Mouse (Mus musculus): ENCODE data around the gene Fmo1. TPM values are rescaled to one million over a fixed set of nuclear protein-coding genes. Genes with fewer than 3 reads are reported as not detected.

The Fmo1 gene
- not detected in 2 replicates for polyA plus RNA-seq (2012; ENCODE audit: insufficient read depth, low replicate concordance)

DNA sequence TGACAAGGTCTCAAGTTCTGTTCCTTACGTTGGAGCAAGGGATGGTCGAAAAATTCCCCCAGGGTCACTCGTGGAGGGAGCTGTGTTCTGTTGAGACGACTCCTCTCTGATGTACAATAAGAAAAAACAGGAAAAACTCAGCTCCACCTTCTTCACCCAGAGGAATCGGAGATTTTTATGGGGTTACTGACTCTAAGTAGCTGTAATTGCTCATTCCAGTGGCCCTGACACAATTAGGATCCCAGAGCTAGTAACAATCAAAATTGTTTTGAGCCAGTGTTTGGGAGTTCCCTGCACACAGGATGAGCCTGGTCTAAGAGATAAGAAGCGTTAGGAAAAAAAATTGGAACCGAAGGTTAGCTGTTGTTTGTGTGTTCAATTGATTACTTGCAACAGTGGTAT lies at the start of gene Fmo1:
Gene Fmo1, minus strand, starts transcription at position 331 of the 402 bp plus-strand sequence.
- Histone ChIP-seq H3K9me3 (no peaks in the 10 kb centered on the region), H3K27me3 (replicated peaks) (no peaks in the 10 kb centered on the region), H3K36me3 (replicated peaks; ENCODE audit: low read length) (no peaks in the 10 kb centered on the region), H3K4me1 (no peaks in the 10 kb centered on the region), H3K4me3 (replicated peaks) (no peak within 1 kb of the TSS)
- no peak for TF ChIP-seq FLI1 (IDR thresholded peaks at IDR 0.05; ENCODE audit: low read length)
- no peak for TF ChIP-seq GATA1 (IDR thresholded peaks at IDR 0.05; ENCODE audit: borderline replicate concordance, low read length)

DNA sequence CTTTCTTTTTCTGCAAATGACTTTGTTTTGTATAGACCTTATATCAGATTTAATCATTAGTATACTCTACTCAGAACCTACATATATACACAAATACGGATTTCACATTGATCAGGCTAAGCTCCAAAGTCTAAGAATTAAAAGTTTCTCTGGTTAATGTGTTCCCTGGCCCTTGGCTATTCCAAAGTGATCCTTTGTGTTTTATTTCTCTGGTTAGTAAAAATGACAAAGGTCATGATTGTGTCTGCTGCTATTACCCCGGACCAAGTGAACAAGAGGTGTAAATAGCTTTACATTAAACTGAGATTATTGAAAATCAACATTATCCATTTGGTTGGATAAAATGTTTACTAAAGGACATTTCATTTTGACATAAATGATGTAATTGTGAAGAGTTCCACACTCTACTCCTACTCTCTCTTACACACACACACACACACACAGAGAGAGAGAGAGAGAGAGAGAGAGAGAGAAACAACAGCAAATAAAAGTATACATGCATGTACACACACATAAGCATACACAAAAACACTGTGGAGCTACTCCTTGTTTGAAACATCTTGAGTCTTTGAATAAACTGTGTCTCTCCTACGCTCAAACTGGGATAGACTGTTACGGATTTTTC lies 48.6 kb upstream of the Fmo1 start:
- Histone ChIP-seq H3K4me3 (replicated peaks) (no peak overlapping the region), H3K27me3 (replicated peaks) (no peaks in the 10 kb centered on the region), H3K4me1 (no peaks in the 10 kb centered on the region), H3K36me3 (replicated peaks; ENCODE audit: low read length) (no peaks in the 10 kb centered on the region), H3K9me3 (no peaks in the 10 kb centered on the region)
- no peak for TF ChIP-seq FLI1 (IDR thresholded peaks at IDR 0.05; ENCODE audit: low read length)
- no peak for TF ChIP-seq GATA1 (IDR thresholded peaks at IDR 0.05; ENCODE audit: borderline replicate concordance, low read length)

DNA sequence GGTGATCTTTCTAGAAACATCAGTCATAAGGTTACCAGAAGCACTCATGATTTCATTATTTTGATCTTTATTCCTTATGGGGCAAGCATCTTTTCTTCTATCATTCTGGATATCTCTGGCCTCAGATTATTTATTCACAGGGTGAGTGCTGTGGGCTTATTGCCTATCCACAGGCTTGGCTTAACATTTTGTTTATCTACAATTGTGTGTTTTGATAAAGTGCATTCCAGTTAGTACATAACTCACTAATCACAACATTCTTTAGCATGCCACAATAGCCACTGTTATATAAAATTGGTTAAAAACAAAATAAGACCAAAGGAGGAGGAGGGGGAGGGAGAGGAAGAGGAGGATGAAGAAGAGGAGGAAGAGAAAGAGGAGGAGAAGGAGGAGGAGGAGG lies 45.7 kb upstream of the Fmo1 start:
- Histone ChIP-seq H3K27me3 (replicated peaks) (no peaks in the 10 kb centered on the region), H3K9me3 (no peaks in the 10 kb centered on the region)
- no peak for TF ChIP-seq FLI1 (IDR thresholded peaks at IDR 0.05; ENCODE audit: low read length)
- no peak for TF ChIP-seq GATA1 (IDR thresholded peaks at IDR 0.05; ENCODE audit: borderline replicate concordance, low read length)

DNA sequence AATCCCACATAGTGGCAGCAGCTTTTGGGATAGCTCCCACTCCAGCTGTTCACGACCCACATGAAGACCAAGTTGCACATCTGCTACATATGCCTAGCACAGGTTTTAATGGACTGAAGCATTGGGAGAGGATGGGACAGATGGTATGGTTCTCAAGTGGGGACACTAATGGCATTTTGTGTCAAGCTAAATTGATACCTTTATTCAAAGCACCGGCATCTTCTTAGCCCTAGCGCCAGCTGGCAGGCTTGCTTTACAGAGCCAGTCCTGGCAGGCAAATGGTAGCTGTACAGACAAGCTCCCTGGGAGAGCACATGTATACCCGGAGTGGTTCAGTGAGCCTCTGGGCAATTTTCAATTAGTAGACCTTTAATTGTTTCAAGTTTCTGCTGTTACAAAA lies 35.5 kb upstream of the Fmo1 start:
- no peaks in the 10 kb centered on the region; the same call in 1 of the 2 replicates for H3K9me3 ChIP-seq
- no peaks in the 10 kb centered on the region for H3K4me1 ChIP-seq
- no peaks in the 10 kb centered on the region for H3K36me3 ChIP-seq (replicated peaks; ENCODE audit: low read length)
- H3K4me3 ChIP-seq (replicated peaks) = no peak overlapping the region
- H3K27me3 ChIP-seq (replicated peaks) = no peaks in the 10 kb centered on the region
- TF ChIP-seq FLI1 (IDR thresholded peaks at IDR 0.05; ENCODE audit: low read length) (no peak), GATA1 (IDR thresholded peaks at IDR 0.05; ENCODE audit: borderline replicate concordance, low read length) (no peak)

More for the DNA sequence above, 45.7 kb upstream of the Fmo1 start:
- no peak overlapping the region for H3K4me3 ChIP-seq (replicated peaks)
- H3K36me3 ChIP-seq (replicated peaks; ENCODE audit: low read length) = no peaks in the 10 kb centered on the region
- H3K4me1 ChIP-seq = no peaks in the 10 kb centered on the region

DNA sequence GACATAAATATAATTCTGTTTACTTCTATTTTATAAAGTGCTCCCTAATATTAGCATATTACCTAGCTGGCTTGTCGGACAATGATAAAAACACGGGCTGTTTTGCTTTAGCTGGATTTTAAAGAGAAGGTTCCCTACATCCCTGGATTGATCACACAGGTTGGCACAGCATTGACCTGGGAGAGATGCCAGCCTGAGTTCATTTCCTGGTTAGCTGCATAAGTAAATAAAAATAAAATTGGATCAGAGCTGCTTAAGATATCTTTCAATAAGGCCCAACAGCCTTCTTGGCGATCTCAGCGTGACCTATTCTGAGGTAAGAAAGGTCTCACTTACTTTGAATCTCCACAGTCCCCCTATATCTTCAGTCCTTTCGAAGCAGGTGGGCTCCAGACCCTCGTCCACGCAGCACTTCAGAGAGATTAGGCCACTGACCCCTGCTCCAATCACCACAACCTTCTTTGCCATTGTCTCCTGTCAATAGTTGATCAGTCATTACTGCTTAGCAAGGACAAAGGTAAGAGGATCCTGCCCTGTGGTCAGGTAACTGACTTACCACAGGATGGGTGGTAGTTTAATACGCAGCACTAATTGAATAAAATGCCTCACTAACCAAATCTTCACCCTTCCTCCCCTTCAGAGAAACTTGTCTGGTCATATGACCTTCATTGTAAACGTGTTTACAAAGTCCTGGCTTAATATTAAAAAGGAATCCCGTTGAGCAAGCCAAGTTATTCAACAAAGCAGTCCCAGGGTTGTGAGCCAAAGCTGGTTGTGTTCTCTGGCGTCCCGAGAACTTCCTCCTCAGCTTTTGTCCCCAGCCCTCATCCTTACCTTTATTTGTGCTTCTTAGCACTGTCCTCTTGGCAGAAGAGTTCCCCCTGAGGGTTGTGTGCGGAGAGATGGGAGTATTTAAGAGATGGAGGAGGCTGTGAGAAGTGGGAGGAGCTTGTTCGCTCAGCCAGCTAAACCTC lies 31.7 kb upstream of the Fmo1 start, which contains the start of gene Fmo2:
Gene Fmo2, minus strand, starts transcription at position 889 of the 974 bp plus-strand sequence.
- Histone ChIP-seq H3K4me3 (replicated peaks) (no peak within 1 kb of the TSS), H3K36me3 (replicated peaks; ENCODE audit: low read length) (no peaks in the 10 kb centered on the region), H3K4me1 (no peaks in the 10 kb centered on the region), H3K9me3 (no peaks in the 10 kb centered on the region), H3K27me3 (replicated peaks) (no peaks in the 10 kb centered on the region)
- TF ChIP-seq FLI1 (IDR thresholded peaks at IDR 0.05; ENCODE audit: low read length) = no peak
- TF ChIP-seq GATA1 (IDR thresholded peaks at IDR 0.05; ENCODE audit: borderline replicate concordance, low read length) = no peak

DNA sequence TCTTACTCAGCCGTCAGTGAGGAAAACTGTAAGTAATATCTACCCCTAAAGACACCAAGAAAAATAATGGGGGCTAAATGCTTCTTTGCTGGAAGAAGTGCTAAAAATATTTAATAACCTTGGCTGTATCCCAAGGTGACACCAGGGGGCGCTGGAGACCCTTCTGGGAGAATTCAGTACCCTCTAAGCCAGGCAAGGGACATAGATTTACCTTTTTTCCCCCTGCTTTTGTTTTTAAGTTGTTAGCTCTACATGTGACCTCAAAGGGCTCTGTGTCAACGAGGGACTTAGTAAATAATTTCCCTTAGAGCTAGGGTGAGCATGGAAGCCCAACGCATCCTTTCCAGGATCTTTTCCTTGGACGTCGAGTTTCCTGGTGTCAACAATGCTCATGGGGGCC lies 29.5 kb upstream of the Fmo1 start:
- H3K27me3 ChIP-seq (replicated peaks) = no peaks in the 10 kb centered on the region
- no peaks in the 10 kb centered on the region for H3K4me1 ChIP-seq
- H3K36me3 ChIP-seq (replicated peaks; ENCODE audit: low read length) = no peaks in the 10 kb centered on the region
- H3K4me3 ChIP-seq (replicated peaks) = no peak overlapping the region
- no peaks in the 10 kb centered on the region for H3K9me3 ChIP-seq
- no peak for TF ChIP-seq FLI1 (IDR thresholded peaks at IDR 0.05; ENCODE audit: low read length)
- TF ChIP-seq GATA1 (IDR thresholded peaks at IDR 0.05; ENCODE audit: borderline replicate concordance, low read length) = no peak

DNA sequence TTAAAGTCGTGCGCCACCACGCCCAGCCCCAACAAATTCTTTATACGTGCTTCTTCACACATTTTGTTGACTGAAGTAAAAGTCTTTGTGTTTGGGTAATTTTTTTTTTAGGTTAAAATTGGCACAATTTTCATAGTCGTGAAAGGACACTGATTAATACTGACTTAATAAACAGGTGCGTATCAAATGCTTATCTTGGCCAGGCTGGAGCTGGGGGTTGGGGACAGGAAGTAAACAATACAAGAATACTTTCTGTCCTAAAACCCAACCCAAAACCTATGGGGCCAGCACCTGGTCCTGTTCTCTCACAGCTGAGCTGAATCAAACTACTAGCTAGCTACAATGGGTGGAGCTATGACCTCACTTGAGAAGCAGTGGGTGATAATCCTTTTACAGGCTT lies 26.6 kb upstream of the Fmo1 start:
- no peak for TF ChIP-seq GATA1 (IDR thresholded peaks at IDR 0.05; ENCODE audit: borderline replicate concordance, low read length)
- no peak for TF ChIP-seq FLI1 (IDR thresholded peaks at IDR 0.05; ENCODE audit: low read length)
- Histone ChIP-seq H3K4me1 (no peaks in the 10 kb centered on the region), H3K27me3 (replicated peaks) (no peaks in the 10 kb centered on the region), H3K36me3 (replicated peaks; ENCODE audit: low read length) (no peaks in the 10 kb centered on the region), H3K9me3 (no peaks in the 10 kb centered on the region), H3K4me3 (replicated peaks) (no peak overlapping the region)

DNA sequence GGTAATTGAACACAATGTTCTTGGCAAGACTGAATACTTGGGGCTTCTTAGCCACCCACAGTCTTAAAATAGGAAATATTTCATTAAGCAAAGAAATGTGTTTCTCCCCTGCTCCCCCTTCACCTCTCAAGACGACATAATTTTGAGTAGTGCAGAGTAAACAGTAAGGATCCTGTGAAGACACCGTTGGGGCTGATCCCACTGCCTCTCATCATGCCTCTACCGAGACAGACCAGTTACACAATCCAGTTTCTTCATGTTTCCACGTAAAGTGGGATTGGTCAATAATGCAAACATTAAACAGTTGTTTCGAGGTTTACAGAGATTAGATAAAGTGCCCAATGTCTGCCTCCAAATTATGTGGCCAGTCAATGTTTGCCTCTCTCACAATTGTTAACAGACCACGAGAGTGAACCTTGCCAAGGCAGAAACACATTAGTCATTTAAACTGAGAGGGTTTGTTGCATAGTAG lies 25.6 kb upstream of the Fmo1 start:
- TF ChIP-seq GATA1 (IDR thresholded peaks at IDR 0.05; ENCODE audit: borderline replicate concordance, low read length) (no peak), FLI1 (IDR thresholded peaks at IDR 0.05; ENCODE audit: low read length) (no peak)
- no peaks in the 10 kb centered on the region for H3K27me3 ChIP-seq (replicated peaks)
- H3K4me3 ChIP-seq (replicated peaks) = no peak overlapping the region
- H3K4me1 ChIP-seq = no peaks in the 10 kb centered on the region
- no peaks in the 10 kb centered on the region for H3K36me3 ChIP-seq (replicated peaks; ENCODE audit: low read length)
- H3K9me3 ChIP-seq = peaks cover 4% of the 10 kb centered on the region; the same call in 1 of the 2 replicates

DNA sequence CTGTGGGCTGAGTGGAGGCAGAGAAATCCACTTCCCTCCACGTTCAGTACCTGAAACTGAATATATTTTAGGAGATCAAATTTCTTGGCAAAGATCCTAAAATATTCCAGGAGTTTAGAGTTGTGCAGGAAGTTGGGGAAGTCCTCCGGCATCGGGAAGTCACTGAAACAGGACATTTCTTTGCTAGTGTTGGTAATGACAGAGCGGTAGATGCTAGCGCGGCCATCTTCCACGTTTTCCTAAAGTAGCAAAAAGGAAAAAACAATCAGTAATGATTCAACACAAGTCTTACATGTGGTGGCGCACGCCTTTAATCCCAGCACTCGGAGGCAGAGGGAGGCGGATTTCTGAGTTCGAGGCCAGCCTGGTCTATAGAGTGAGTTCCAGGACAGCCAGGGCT lies 22.2 kb upstream of the Fmo1 start:
- no peak overlapping the region for H3K4me3 ChIP-seq (replicated peaks)
- TF ChIP-seq FLI1 (IDR thresholded peaks at IDR 0.05; ENCODE audit: low read length) (no peak), GATA1 (IDR thresholded peaks at IDR 0.05; ENCODE audit: borderline replicate concordance, low read length) (no peak)
- no peaks in the 10 kb centered on the region for H3K36me3 ChIP-seq (replicated peaks; ENCODE audit: low read length)
- peaks cover 4% of the 10 kb centered on the region; the same call in 1 of the 2 replicates for H3K9me3 ChIP-seq
- H3K4me1 ChIP-seq = no peaks in the 10 kb centered on the region
- H3K27me3 ChIP-seq (replicated peaks) = no peaks in the 10 kb centered on the region
